Mouse (Mus musculus) adrenal gland, postnatal 4 days (tissue): Measurements from ENCODE around the gene Ap1g2. TPM values are rescaled to one million over a fixed set of nuclear protein-coding genes. Genes with fewer than 3 reads are reported as not detected.

Source experiments
- DNase-seq, 2 experiments: peaks; one replicate each; pipeline ENCODE4 v3.0.0; 2021 to 2022; ENCODE audit warnings: low spot score in 2 of 2, mixed read lengths in 2 of 2
- total RNA-seq, 2 experiments: library from RNA; stranded (reverse); gene quantifications; 2 replicates each; pipeline ENCODE4 v1.2.3; 2021

Gene Ap1g2
- total RNA-seq, 2 experiments from 2014 or later = 30.3 to 34.0 TPM

GRCm38 (mm10) chr14:55059931-55060330, 46.5 kb downstream of the Ap1g2 start:
- DNase-seq = no peak

DNA sequence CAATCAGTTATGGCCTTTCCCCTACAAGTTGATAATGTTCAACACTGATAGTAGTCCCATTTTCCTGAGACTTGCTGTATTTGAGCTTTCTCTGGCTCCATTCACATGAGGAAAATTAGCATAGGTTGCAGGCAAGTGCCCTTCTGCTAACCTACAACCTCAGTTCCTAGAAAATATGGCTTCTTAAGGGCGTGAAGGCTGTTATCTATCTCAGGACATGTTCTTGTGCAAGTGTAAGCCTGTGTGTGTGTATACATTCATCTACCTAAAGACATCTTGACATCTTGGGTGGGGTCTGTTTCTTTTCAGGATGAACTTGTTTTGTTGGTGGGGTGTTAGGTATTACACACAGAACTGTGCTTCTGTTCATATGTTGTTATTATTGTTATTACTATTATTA, 47.4 kb downstream of the Ap1g2 start:
- no peak for DNase-seq

DNA sequence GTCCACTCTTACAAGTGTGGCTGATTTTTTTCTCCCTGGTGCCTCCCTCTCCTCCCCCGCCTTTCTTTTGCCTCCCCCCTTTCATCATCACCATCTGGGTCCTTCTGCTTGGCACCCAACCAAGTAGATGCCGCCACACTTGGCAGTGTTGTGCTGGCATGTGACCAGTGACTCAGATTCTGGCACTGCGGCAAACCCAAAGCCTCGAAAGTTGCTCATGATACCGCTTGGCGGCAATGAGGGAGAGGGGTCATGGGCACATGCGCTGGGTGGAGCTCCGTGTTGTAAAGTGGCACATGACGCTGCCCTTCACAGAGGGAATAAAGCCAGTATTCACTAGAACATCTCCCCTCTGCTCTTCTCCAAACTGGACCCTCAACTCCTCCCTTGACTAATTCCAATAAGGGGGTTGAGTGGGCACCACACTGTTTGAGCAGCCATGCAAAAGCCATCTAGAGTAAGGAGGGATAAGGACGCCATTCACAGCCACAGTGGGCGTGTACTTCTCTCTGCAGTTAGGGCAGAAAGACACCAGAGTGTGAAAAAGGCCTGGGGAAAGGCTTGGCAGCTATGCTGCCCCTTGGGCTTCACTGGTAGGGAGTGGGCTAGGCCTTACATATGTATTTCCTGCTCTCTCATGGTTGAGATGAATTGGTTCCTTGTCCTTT, 51.1 kb downstream of the Ap1g2 start:
- peak; percentile 38 to 69 for DNase-seq

DNA sequence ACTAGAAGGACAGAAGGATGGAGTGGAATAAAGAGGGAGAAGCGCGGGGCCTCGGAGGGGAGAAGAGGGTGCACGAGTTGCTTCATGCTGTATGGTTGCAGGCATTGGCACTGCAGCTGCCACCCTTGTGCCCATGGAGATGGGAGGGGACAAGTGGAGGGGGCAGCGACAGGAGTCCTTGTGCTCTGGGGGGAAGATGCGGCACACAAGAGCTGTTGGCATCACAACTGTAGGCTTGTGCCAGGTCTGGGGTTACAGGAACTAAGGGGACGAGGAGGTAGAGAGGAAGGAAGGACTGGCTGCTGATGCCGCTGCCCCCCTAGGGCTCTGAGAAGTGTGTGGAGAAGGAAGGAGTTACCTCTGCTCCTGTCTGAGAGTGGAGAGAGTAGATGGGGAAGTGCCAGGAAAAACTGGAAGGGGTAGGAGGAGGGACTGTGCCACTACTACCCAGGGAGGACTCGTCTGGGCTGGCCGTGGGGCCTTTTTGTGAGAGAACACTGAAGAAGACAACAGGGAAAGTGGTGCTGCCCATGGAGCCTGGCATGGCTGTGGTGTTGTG, 52.1 kb downstream of the Ap1g2 start:
- no peak for DNase-seq

GRCm38 (mm10) chr14:55053708-55054190, 52.6 kb downstream of the Ap1g2 start:
- DNase-seq = no peak

DNA sequence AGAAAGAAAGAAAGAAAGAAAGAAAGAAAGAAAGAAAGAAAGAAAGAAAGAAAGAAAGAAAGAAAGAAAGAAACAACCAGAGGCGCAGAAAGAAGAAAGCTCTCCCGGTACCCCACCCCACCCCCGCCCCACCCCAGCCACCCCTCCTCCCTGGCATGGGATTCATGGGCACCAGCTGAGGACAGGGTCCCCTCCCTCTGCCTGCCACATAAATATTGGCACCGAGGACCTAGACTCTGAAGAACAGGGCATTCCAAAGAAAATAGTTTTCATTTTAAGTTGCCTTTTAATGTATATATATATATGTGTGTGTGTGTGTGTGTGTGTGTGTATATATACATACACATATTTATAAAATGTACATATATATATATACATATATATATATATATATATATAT, 53.3 kb downstream of the Ap1g2 start:
- no peak for DNase-seq

GRCm38 (mm10) chr14:55052496-55052895, 53.9 kb downstream of the Ap1g2 start:
- no peak for DNase-seq

Other genes starting within 250 kb of the Ap1g2 start
- 10 to 100 TPM; 17.9 to 18.3 TPM for gene Homez, start 235.6 kb downstream of the Ap1g2 start, total RNA-seq
- 10 to 100 TPM; 16.9 to 21.0 TPM for gene Ppp1r3e, start 229.0 kb downstream of the Ap1g2 start, total RNA-seq
- gene Bcl2l2, start 223.2 kb downstream of the Ap1g2 start, total RNA-seq = 10 to 100 TPM; 55.3 to 65.3 TPM
- gene Gm20521, start 223.2 kb downstream of the Ap1g2 start, total RNA-seq = 10 to 100 TPM in 1 of 2 experiments, 1 to 10 TPM in 1; 5.5 to 13.0 TPM
- 100 to 1,000 TPM; 334 to 350 TPM for gene Pabpn1, start 214.1 kb downstream of the Ap1g2 start, total RNA-seq
- 10 to 100 TPM; 63.7 to 68.4 TPM for gene Slc22a17, start 193.5 kb downstream of the Ap1g2 start, total RNA-seq
- gene Efs, start 180.5 kb downstream of the Ap1g2 start, total RNA-seq = 10 to 100 TPM; 13.2 to 13.9 TPM
- not detected for gene Il25, start 173.9 kb downstream of the Ap1g2 start, total RNA-seq
- 1 to 10 TPM; 2.4 to 3.8 TPM for gene Cmtm5, start 170.3 kb downstream of the Ap1g2 start, total RNA-seq
- gene Myh6, start 139.7 kb downstream of the Ap1g2 start, total RNA-seq = 1 to 10 TPM in 1 of 2 experiments, under 1 TPM in 1; 0.81 to 4.9 TPM
- not detected for gene Gm17428, start 129.7 kb downstream of the Ap1g2 start, total RNA-seq
- 10 to 100 TPM in 1 of 2 experiments, 1 to 10 TPM in 1; 5.3 to 21.8 TPM for gene Myh7, start 112.0 kb downstream of the Ap1g2 start, total RNA-seq
- gene Ngdn, start 91.1 kb downstream of the Ap1g2 start, total RNA-seq = 10 to 100 TPM; 44.2 to 47.5 TPM
- gene Zfhx2, start 14.3 kb downstream of the Ap1g2 start, total RNA-seq = 10 to 100 TPM; 11.9 to 13.5 TPM
- gene Thtpa, start 11.8 kb downstream of the Ap1g2 start, total RNA-seq = 10 to 100 TPM; 21.0 to 21.3 TPM
- 10 to 100 TPM; 11.9 to 14.8 TPM for gene Jph4, start 10.3 kb upstream of the Ap1g2 start, total RNA-seq
- gene Dhrs2, start 115.4 kb upstream of the Ap1g2 start, total RNA-seq = not detected